Mouse (Mus musculus): ENCODE data around the gene Olfr554. TPM values are rescaled to one million over a fixed set of nuclear protein-coding genes. Genes with fewer than 3 reads are reported as not detected.

The Olfr554 gene
- 0.30 TPM for polyA plus RNA-seq (2017; shearing (Covaris generic))

DNA sequence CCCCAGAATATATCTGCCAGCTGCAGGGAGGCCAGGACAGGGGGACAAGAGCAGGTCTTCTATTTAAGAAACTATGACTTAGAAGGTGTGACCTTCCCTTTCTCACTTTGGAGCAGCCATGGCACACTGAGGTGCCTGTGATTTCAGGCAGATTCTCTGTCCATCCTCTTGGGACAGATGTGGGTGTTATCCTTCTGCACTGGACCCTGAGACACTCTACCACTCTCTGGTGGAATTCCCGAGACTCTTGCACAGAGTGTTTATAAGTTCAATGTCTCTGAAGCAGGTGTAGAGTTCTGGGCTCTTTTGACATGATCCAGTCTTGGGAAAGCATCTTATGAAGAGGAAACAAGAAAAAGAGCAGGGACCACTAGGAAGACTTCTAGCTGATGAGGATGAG, at the start of gene Olfr554:
TSS of gene Olfr554 (plus strand) at position 301 of the 400 bp plus-strand sequence.

DNA sequence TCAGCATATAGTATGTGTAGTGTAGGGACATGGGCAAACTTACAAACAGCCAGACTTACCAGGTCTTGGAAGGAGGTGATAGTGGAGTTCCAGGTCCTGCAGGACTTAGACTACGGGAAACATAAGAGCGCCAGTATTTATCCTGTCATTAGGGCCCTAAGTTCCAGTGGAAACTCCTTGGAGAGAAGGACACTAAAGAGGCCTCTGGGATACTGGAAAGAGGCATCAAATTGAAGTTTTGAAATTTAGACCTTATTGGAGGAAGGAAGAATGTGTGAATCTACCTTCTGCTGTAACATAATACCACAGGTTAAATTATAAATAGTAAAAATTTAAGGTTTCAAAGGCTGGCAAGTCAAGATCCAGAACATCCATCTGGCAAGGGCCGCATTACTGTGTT, 46.4 kb upstream of the Olfr554 start, which contains the start of gene Olfr551:
TSS of gene Olfr551 (minus strand) at position 101 of the 400 bp plus-strand sequence.

DNA sequence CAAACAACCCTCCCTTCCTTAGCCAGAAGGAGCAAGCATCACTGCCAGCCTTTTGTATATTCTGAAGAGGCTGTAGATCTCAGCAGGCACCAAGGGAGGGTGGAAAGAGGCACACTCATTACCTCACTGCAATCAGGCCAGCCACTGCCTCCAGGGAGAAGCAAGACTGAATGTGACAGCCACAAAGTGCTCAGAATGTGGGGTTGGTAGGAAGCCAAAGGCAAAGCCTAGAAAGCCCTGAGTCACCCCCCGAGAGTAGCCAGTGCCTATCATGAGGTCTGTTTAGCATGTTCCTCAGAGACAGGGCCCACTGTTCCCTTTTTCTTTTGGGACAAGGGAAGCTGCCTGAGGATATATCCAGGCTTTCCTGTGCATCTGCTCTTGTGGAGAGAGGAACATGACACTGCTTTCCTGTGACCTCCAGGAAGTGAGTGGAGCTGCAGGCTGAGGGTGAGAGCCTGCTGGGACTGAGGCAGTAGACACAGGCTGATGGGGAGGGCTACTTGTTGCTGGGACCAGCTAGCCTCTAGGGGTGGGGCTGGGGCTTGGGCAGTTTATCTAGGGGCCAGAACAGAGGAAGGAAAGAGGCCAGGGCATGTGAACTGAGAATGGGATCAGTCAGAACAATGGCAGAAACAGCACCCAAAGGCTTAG, 40.7 kb upstream of the Olfr554 start, which contains the start of gene Olfr552:
TSS of gene Olfr552 (plus strand) at position 393 of the 654 bp plus-strand sequence.

GRCm38 (mm10) chr7:102618118-102618517, 20.1 kb upstream of the Olfr554 start, which contains the start of gene Olfr553:
Gene Olfr553, minus strand, starts transcription at chr7:102618218.

GRCm38 (mm10) chr7:102658523-102658922, 20.3 kb downstream of the Olfr554 start, which contains the start of gene Olfr555:
Gene Olfr555, plus strand, starts transcription at chr7:102658823.

GRCm38 (mm10) chr7:102664599-102664998, 26.4 kb downstream of the Olfr554 start, which contains the start of gene Olfr556:
Gene Olfr556, plus strand, starts transcription at chr7:102664899.

GRCm38 (mm10) chr7:102686944-102687501, 48.8 kb downstream of the Olfr554 start, which contains the start of gene Trim68:
Gene Trim68, minus strand, starts transcription at chr7:102687327.

Other genes starting within 250 kb of the Olfr554 start
- 28.8 TPM for gene Rrm1, start 196.7 kb upstream of the Olfr554 start, polyA plus RNA-seq (2017; shearing (Covaris generic))
- not detected for gene Olfr543, start 156.8 kb upstream of the Olfr554 start, polyA plus RNA-seq (2017; shearing (Covaris generic))
- gene Olfr544, start 150.1 kb upstream of the Olfr554 start, polyA plus RNA-seq (2017; shearing (Covaris generic)): 0.14 TPM
- gene Olfr545, start 138.9 kb upstream of the Olfr554 start, polyA plus RNA-seq (2017; shearing (Covaris generic)): not detected
- gene Olfr547, start 103.7 kb upstream of the Olfr554 start, polyA plus RNA-seq (2017; shearing (Covaris generic)): not detected
- gene Olfr548-ps1, start 97.5 kb upstream of the Olfr554 start, polyA plus RNA-seq (2017; shearing (Covaris generic)): not detected
- gene Olfr549, start 88.6 kb upstream of the Olfr554 start, polyA plus RNA-seq (2017; shearing (Covaris generic)): not detected
- 28.9 TPM for gene Trim21, start 72.9 kb upstream of the Olfr554 start, polyA plus RNA-seq (2017; shearing (Covaris generic))
- not detected for gene Olfr550, start 67.0 kb upstream of the Olfr554 start, polyA plus RNA-seq (2017; shearing (Covaris generic))
- gene Olfr551, start 46.5 kb upstream of the Olfr554 start, polyA plus RNA-seq (2017; shearing (Covaris generic)): not detected
- not detected for gene Olfr552, start 40.7 kb upstream of the Olfr554 start, polyA plus RNA-seq (2017; shearing (Covaris generic))
- not detected for gene Olfr553, start 20.2 kb upstream of the Olfr554 start, polyA plus RNA-seq (2017; shearing (Covaris generic))
- gene Olfr555, start 20.4 kb downstream of the Olfr554 start, polyA plus RNA-seq (2017; shearing (Covaris generic)): not detected
- gene Olfr556, start 26.5 kb downstream of the Olfr554 start, polyA plus RNA-seq (2017; shearing (Covaris generic)): not detected
- gene Trim68, start 48.9 kb downstream of the Olfr554 start, polyA plus RNA-seq (2017; shearing (Covaris generic)): 10.0 TPM
- not detected for gene Olfr557, start 57.5 kb downstream of the Olfr554 start, polyA plus RNA-seq (2017; shearing (Covaris generic))
- gene Olfr558, start 63.8 kb downstream of the Olfr554 start, polyA plus RNA-seq (2017; shearing (Covaris generic)): not detected
- not detected for gene Olfr33, start 80.6 kb downstream of the Olfr554 start, polyA plus RNA-seq (2017; shearing (Covaris generic))
- not detected for gene Olfr559, start 89.1 kb downstream of the Olfr554 start, polyA plus RNA-seq (2017; shearing (Covaris generic))
- not detected for gene Olfr560, start 120.9 kb downstream of the Olfr554 start, polyA plus RNA-seq (2017; shearing (Covaris generic))
- not detected for gene Olfr78, start 121.0 kb downstream of the Olfr554 start, polyA plus RNA-seq (2017; shearing (Covaris generic))
- not detected for gene Olfr561, start 132.8 kb downstream of the Olfr554 start, polyA plus RNA-seq (2017; shearing (Covaris generic))
- not detected for gene Olfr564, start 165.0 kb downstream of the Olfr554 start, polyA plus RNA-seq (2017; shearing (Covaris generic))
- gene Olfr566, start 220.3 kb downstream of the Olfr554 start, polyA plus RNA-seq (2017; shearing (Covaris generic)): not detected
- gene Olfr568, start 238.7 kb downstream of the Olfr554 start, polyA plus RNA-seq (2017; shearing (Covaris generic)): 0.37 TPM

All from naive thymus-derived CD4-positive, alpha-beta T cell, adult 5 months (primary cell).